Mouse (Mus musculus) liver, postnatal 0 days (tissue): ENCODE results near the gene Fam69a. TPM values are rescaled to one million over a fixed set of nuclear protein-coding genes. Genes with fewer than 3 reads are reported as not detected.

Experiments
- ATAC-seq: fragments of 200-750 bp; cut with Nextera tagmentation; 2 replicates; pipeline ENCODE4 v1.8.0; 2017; ENCODE audit warnings: mild to moderate bottlenecking, moderate library complexity
- DNase-seq: peaks from one replicate; pipeline ENCODE4 v3.0.0-alpha.2; 2016
- H3K27ac ChIP-seq: fragments of 300-500 bp; sonication (generic); 2 replicates; pipeline ENCODE4 v1.5.1; 2014; ENCODE audit warnings: antibody characterized with exemption, moderate library complexity, mild to moderate bottlenecking, low read depth
- H3K27me3 ChIP-seq: fragments of 300-500 bp; sonication (generic); 2 replicates; pipeline ENCODE4 v1.6.1; 2014; ENCODE audit warnings: low read length, control low read depth, mixed read lengths; ENCODE audit not compliant: insufficient read depth
- H3K36me3 ChIP-seq: fragments of 300-500 bp; sonication (generic); replicated peaks from 2 replicates; pipeline ENCODE4 v1.6.1; 2014; ENCODE audit warnings: mild to moderate bottlenecking, control low read depth, low read length, moderate library complexity, mixed read lengths; ENCODE audit not compliant: insufficient read depth
- H3K4me1 ChIP-seq: fragments of 300-500 bp; sonication (generic); 2 replicates; pipeline ENCODE4 v1.6.1; 2014; ENCODE audit warnings: antibody characterized with exemption, mild to moderate bottlenecking, control low read depth; ENCODE audit not compliant: insufficient read depth
- H3K4me2 ChIP-seq: fragments of 300-500 bp; sonication (generic); 2 replicates; pipeline ENCODE4 v1.6.1; 2014; ENCODE audit warnings: low read depth, mild to moderate bottlenecking, low read length, moderate library complexity, mixed read lengths
- H3K4me3 ChIP-seq: fragments of 300-500 bp; sonication (generic); 2 replicates; pipeline ENCODE4 v1.5.1; 2014; ENCODE audit warnings: low read depth, low read length
- H3K9ac ChIP-seq: fragments of 300-500 bp; sonication (generic); replicated peaks from 2 replicates; pipeline ENCODE4 v1.6.1; 2014; ENCODE audit warnings: mild to moderate bottlenecking, moderate library complexity
- H3K9me3 ChIP-seq: fragments of 300-500 bp; sonication (generic); 2 replicates; pipeline ENCODE4 v1.6.1; 2016; ENCODE audit warnings: mild to moderate bottlenecking, control low read depth, low read length, mixed read lengths
- CTCF ChIP-seq: sonication (generic); IDR thresholded peaks from 2 replicates; pipeline ENCODE4 v1.5.1; 2016; ENCODE audit warnings: antibody characterized with exemption, low read depth
- EP300 ChIP-seq: IDR thresholded peaks from 2 replicates; pipeline ENCODE4 v1.6.1; 2016; ENCODE audit warnings: antibody characterized with exemption, low read depth, mild to moderate bottlenecking
- WGBS: fragments of 180-500 bp; shearing (Covaris S2); extraction: QIAGEN DNeasy Blood & Tissue Kit; methylation state at CpG from one replicate; pipeline ENCODE4 v1.1.7; 2014; ENCODE audit not compliant: insufficient replicate concordance; 5-methylcytosine and 5-hydroxymethylcytosine counted together
- polyA plus RNA-seq: library from polyadenylated mRNA; unstranded; fragments of >200 nt; fragmentation: Nextera tagmentation; extraction: Ambion mirVana; gene quantifications from 2 replicates; pipeline ENCODE4 v1.2.1, GENCODE M21; 2015

Gene Fam69a
- polyA plus RNA-seq, 1 experiment from 2014 or later: 8.3 TPM

DNA sequence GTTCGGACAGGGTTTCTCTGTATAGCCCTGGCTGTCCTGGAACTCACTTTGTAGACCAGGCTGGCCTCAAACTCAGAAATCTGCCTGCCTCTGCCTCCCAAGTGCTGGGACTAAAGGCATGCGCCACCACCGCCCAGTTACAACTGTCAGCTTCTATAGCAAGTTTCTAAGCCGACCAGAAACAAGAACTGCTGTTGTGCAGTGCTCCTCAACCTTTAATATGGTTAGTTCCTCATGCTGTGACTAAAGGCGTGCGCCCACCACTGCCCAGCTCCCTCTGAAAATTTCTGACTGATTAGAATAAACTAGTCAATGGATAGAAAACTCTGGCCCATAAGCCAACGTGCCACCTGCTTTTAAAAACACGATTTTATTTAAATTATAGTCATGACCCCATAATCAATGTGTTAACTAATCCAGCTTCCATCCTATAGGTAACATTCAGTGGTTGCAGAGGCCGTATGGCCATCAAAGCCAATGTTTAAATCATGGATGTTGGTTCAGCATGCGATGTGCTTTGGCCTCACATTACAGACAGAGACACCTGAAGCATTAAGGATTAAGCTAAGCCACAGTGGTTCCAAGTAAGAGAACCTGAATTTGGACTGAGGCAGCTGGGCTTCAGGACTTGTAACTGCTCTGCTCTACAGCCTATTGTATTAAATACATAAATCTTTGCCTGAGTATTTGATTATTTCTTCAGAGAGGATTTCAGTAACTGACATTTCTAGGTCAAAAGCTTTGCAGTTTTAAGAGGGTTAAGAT, 50.1 kb downstream of the Fam69a start:
- WGBS: 79% methylated on average over 10 of the region's 10 CpGs
- Histone ChIP-seq H3K36me3 (no peaks in the 10 kb centered on the region), H3K27ac (no peak overlapping the region), H3K27me3 (no peaks in the 10 kb centered on the region), H3K4me3 (no peak overlapping the region), H3K4me2 (no peak overlapping the region), H3K9ac (no peak overlapping the region), H3K4me1 (no peaks in the 10 kb centered on the region), H3K9me3 (no peaks in the 10 kb centered on the region)
- TF ChIP-seq CTCF (no peak), EP300 (no peak)
- ATAC-seq (no peak), DNase-seq (no peak)

DNA sequence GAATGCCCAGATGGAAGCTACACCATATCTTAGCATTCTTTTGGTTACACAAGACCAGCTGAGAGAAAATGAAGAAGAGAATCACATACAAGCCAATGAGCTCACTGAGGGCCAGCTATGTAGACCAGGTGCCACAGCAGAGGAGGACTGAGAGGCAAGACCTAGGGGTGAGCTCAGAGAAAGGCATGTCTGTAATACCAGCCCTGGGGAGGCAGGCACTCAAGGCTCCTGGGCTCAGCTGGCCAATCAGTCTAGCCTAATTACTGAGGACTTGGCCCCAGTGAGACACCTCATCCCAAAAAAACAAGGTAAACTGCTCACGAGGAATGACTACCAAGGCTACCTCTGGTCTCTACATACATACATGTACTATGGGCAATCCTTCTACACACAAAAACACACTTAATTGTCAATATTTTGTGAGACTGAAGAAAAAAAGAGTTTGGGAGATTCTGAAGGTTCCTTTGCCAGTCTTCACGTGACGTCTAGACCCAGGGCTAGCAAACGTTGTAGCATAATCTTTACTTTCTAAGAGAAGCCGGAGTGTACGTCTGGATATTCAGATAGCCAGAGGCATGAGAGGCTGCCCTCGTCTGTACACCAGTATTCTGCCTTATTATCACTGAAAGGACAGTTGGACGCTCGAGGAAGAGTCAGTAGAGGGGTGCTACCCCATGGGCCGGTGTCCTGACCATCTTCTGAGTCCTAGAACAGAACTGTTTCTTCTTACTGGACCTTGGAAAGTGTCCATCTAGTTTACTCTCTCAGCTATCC, 51.9 kb downstream of the Fam69a start:
- H3K9me3 ChIP-seq: no peaks in the 10 kb centered on the region
- no peak overlapping the region for H3K4me3 ChIP-seq
- no peaks in the 10 kb centered on the region for H3K27me3 ChIP-seq
- no peaks in the 10 kb centered on the region for H3K4me1 ChIP-seq
- ATAC-seq (no peak), DNase-seq (no peak)
- TF ChIP-seq CTCF: no peak
- no peak for TF ChIP-seq EP300
- no peak overlapping the region for H3K27ac ChIP-seq
- H3K4me2 ChIP-seq: no peak overlapping the region
- H3K9ac ChIP-seq: no peak overlapping the region
- WGBS: 73% methylated on average over 10 of the region's 10 CpGs
- H3K36me3 ChIP-seq: no peaks in the 10 kb centered on the region

GRCm38 (mm10) chr5:107933202-107933974, 53.5 kb downstream of the Fam69a start:
- ATAC-seq: no peak
- no peaks in the 10 kb centered on the region for H3K36me3 ChIP-seq
- TF ChIP-seq EP300 (no peak), CTCF (no peak)
- DNase-seq: no peak
- H3K27me3 ChIP-seq: no peaks in the 10 kb centered on the region
- H3K4me1 ChIP-seq: no peaks in the 10 kb centered on the region
- H3K4me2 ChIP-seq: no peak overlapping the region
- H3K9me3 ChIP-seq: no peaks in the 10 kb centered on the region
- no peak overlapping the region for H3K27ac ChIP-seq
- no peak overlapping the region for H3K9ac ChIP-seq
- H3K4me3 ChIP-seq: no peak overlapping the region
- WGBS: 82% methylated on average over 4 of the region's 4 CpGs

DNA sequence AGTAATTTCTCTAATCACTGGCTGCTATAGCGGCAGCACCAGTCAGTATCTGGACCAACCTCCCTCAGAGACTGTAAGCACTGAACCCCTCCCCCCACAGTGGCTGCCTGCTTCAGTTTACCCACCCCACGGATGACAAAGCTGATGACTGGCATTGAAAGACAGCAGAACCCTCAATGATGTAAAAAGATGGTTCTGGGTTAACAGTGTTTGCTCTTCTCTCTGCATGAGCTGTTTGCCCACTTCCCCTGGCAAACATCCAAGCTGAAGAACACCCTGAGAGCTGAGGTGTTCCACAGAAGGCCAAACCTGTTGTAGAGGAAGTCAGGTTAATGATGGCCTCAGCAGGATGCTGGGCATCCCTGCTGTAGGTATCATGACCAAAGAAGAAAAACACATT, 54.3 kb downstream of the Fam69a start:
- 40% methylated on average over 2 of the region's 2 CpGs for WGBS
- DNase-seq (no peak), ATAC-seq (no peak)
- Histone ChIP-seq H3K4me1 (no peaks in the 10 kb centered on the region), H3K9ac (no peak overlapping the region), H3K27me3 (no peaks in the 10 kb centered on the region), H3K4me2 (no peak overlapping the region), H3K4me3 (no peak overlapping the region), H3K27ac (no peak overlapping the region), H3K9me3 (no peaks in the 10 kb centered on the region), H3K36me3 (no peaks in the 10 kb centered on the region)
- TF ChIP-seq CTCF: no peak
- TF ChIP-seq EP300: no peak

DNA sequence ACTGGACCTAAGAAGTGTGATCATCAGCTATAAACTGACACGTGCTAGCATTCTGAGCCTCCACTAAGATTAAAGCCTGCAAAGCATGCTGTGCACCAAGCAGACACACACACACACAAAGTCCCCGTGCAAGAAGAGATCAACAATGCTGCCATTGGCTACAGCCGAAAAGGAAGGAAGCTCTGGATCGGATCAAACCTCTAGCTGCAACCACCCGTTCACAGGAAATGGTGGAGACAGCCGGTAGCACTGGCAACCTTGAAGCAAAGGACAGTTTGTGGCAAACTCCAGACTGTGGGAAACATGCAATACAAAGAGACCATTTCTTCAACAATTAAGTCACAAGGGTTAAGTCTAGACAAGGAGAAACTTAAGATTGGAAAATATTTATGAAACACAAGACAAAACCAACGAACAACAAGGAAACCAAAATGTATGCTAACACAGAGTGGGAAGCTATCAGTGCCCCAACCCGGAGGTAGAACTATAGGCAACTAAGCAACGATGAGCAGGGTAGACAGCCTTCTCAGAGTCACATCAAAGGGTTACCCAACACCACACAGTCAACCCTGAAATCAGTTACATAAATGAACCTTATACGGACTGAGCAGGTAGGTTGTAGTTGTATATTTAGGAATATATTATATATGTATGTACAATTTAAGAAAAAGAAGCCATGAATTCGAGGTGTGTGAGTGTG, 60.2 kb downstream of the Fam69a start:
- peak; percentile 33; the same call in 1 of the 2 replicates for ATAC-seq
- peak; percentile 21 for DNase-seq
- Histone ChIP-seq H3K27ac (peak overlapping the region; percentile 44; the same call in 1 of the 2 replicates), H3K4me3 (no peak overlapping the region), H3K4me1 (no peaks in the 10 kb centered on the region; the same call in 1 of the 2 replicates), H3K27me3 (no peaks in the 10 kb centered on the region), H3K4me2 (peak overlapping the region; percentile 33), H3K9me3 (no peaks in the 10 kb centered on the region), H3K9ac (no peak overlapping the region), H3K36me3 (no peaks in the 10 kb centered on the region)
- WGBS: 31% methylated on average over 11 of the region's 11 CpGs
- TF ChIP-seq CTCF: no peak
- no peak for TF ChIP-seq EP300
